Mouse (Mus musculus) c-Kit-positive CD71-positive TER-119-positive erythroid progenitor cells, embryonic 14.5 days (primary cell): ENCODE results near the gene Adam26b.
"Not testable (repeated sequence)": the region's sequence is repeated elsewhere in the genome, so short reads cannot be mapped to it uniquely, and the experiment has no call there.

Experiments used
- DNase-seq: peaks from one replicate; pipeline ENCODE4 v3.0.0-alpha.2; 2013; ENCODE audit warnings: low spot score

Gene Adam26b

DNA sequence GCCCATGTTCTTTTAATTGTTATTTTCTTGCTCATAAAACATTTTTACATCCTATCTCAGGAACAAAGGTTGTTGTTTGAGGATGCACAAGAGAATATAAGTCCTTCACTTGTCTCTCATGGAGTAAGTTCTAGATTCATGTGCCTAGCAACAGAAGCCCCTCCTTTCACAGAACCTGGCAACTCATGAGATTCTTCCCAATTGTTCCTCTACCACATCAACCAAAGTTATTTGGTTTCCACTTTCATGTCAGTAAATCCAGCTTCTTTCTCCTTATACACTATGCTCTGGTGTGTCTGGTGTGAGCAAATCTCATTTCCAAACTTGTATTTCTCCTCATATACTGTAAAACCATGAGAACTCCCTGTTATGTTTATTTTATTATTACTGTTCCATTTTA lies at the start of gene Adam26b:
Gene Adam26b, minus strand, starts transcription at position 101 of the 400 bp plus-strand sequence.
- not testable (repeated sequence) for DNase-seq

DNA sequence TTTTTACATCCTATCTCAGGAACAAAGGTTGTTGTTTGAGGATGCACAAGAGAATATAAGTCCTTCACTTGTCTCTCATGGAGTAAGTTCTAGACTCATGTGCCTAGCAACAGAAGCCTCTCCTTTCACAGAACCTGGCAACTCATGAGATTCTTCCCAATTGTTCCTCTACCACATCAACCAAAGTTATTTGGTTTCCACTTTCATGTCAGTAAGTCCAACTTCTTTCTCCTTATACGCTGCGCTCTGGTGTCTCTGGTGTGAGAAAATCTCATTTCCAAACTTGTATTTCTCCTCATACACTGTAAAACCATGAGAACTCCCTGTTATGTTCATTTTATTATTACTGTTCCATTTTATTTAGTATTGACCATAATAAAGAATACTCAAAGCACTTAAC lies 48.7 kb upstream of the Adam26b start, which contains the start of gene Adam26a:
Gene Adam26a, minus strand, starts transcription at position 101 of the 400 bp plus-strand sequence.
- DNase-seq = not testable (repeated sequence)
